Mouse (Mus musculus) forebrain, embryonic 14.5 days (tissue): ENCODE data around the gene Arhgef17. TPM values are rescaled to one million over a fixed set of nuclear protein-coding genes. Genes with fewer than 3 reads are reported as not detected.

Experiments used
- ATAC-seq: fragments of 200-750 bp; cut with Nextera tagmentation; 2 replicates; pipeline ENCODE4 v1.8.0; 2017; ENCODE audit warnings: mild to moderate bottlenecking, moderate library complexity
- DNase-seq: peaks from one replicate; pipeline ENCODE4 v3.0.0-alpha.2; 2015; ENCODE audit warnings: low spot score
- H3K27ac ChIP-seq: fragments of 300-500 bp; sonication (generic); 2 replicates; pipeline ENCODE4 v1.5.1; 2014; ENCODE audit warnings: low read depth, mild to moderate bottlenecking, control low read depth, low read length, moderate library complexity
- H3K27me3 ChIP-seq: fragments of 300-500 bp; sonication (generic); replicated peaks from 2 replicates; pipeline ENCODE4 v1.6.1; 2014; ENCODE audit warnings: low read length, control low read depth, mixed read lengths; ENCODE audit not compliant: control insufficient read depth, insufficient read depth
- H3K36me3 ChIP-seq: fragments of 300-500 bp; sonication (generic); 2 replicates; pipeline ENCODE4 v1.6.1; 2014; ENCODE audit warnings: low read length, control low read depth; ENCODE audit not compliant: control insufficient read depth, insufficient read depth
- H3K4me1 ChIP-seq: fragments of 300-500 bp; sonication (generic); 2 replicates; pipeline ENCODE4 v1.6.1; 2014; ENCODE audit warnings: antibody characterized with exemption, low read length, control low read depth; ENCODE audit not compliant: control insufficient read depth, insufficient read depth
- H3K4me2 ChIP-seq: fragments of 300-500 bp; sonication (generic); 2 replicates; pipeline ENCODE4 v1.6.1; 2014; ENCODE audit warnings: mild to moderate bottlenecking, control low read depth, low read length
- H3K4me3 ChIP-seq: fragments of 300-500 bp; sonication (generic); 2 replicates; pipeline ENCODE4 v1.5.1; 2014; ENCODE audit warnings: low read depth, low read length, control low read depth
- H3K9ac ChIP-seq: fragments of 300-500 bp; sonication (generic); 2 replicates; pipeline ENCODE4 v1.6.1; 2014; ENCODE audit warnings: mild to moderate bottlenecking, low read length, control low read depth, moderate library complexity
- H3K9me3 ChIP-seq: fragments of 300-500 bp; sonication (generic); replicated peaks from 2 replicates; pipeline ENCODE4 v1.6.1; 2016; ENCODE audit warnings: low read length, control low read depth, mixed read lengths; ENCODE audit not compliant: control insufficient read depth
- WGBS: fragments of 180-500 bp; shearing (Covaris S2); extraction: QIAGEN DNeasy Blood & Tissue Kit; methylation state at CpG from one replicate; pipeline ENCODE4 v1.1.7; 2014; 5-methylcytosine and 5-hydroxymethylcytosine counted together
- polyA plus RNA-seq: library from polyadenylated mRNA; unstranded; fragments of >200 nt; fragmentation: Nextera tagmentation; extraction: Ambion mirVana; gene quantifications from 2 replicates; pipeline ENCODE4 v1.2.1, GENCODE M21; 2014

Arhgef17 gene
- polyA plus RNA-seq, 1 experiment from 2014 or later: 8.0 TPM

DNA sequence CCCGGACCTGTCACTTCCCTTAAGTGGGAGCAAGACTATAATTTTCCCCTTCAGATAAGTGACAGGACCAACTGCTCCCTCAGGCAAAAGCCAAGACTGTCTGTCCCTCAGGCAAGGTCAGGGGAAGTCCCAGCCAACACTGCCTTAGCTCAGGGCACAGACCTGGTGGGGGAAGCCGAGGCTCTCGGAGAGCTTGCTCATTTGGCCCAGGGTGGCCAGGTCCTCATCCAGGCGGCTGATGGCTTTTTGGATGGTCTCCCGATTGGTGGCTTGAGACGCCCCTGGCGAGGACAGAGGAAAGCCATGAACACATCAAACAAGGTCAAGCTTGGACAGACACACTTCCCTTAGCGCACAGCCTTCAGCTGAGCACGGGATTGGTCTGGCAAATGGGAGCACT, 50.4 kb downstream of the Arhgef17 start:
- no peaks in the 10 kb centered on the region for H3K9me3 ChIP-seq
- no peak overlapping the region for H3K4me2 ChIP-seq
- H3K27ac ChIP-seq: no peak overlapping the region
- H3K4me3 ChIP-seq: no peak overlapping the region
- H3K36me3 ChIP-seq: peaks cover 80% of the 10 kb centered on the region
- DNase-seq (no peak), ATAC-seq (no peak)
- no peaks in the 10 kb centered on the region for H3K27me3 ChIP-seq
- no peaks in the 10 kb centered on the region for H3K4me1 ChIP-seq
- WGBS: 90% methylated on average over 9 of the region's 9 CpGs
- no peak overlapping the region for H3K9ac ChIP-seq

- no peaks in the 10 kb centered on the region for H3K4me1 ChIP-seq
- H3K4me3 ChIP-seq: no peak overlapping the region
- DNase-seq (peak; percentile 50), ATAC-seq (0 out of 2 replicates have a peak, but pooled peaks have one; percentile 5)
- no peak overlapping the region for H3K27ac ChIP-seq
- H3K4me2 ChIP-seq: no peak overlapping the region
- peaks cover 83% of the 10 kb centered on the region for H3K36me3 ChIP-seq
- WGBS: 12% methylated on average over 20 of the region's 20 CpGs
- H3K27me3 ChIP-seq: no peaks in the 10 kb centered on the region
- H3K9ac ChIP-seq: no peak overlapping the region
- no peaks in the 10 kb centered on the region for H3K9me3 ChIP-seq
Observed at GRCm38 (mm10) chr7:100879595-100879994, 52.3 kb downstream of the Arhgef17 start.

DNA sequence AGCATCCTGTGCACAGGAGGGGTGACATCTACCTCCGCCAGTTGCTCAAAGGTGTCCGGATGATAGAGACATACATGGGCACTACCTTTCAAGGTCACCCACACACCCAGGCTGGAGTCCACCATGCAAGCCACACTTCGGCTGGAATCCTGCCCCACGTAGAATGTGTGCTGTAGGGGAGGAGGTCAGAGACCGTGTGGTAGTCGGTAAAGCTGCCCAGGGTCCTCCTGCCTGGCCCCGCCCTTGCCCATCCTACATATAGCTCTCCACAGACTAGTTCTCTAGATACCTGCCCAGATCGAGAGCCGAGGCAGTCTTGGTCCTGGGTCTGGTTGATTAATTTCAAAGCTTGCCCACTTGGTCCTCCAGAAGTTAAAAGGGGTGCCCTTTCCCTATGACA, 55.1 kb downstream of the Arhgef17 start:
- Histone ChIP-seq H3K27ac (no peak overlapping the region), H3K9ac (no peak overlapping the region), H3K4me1 (no peaks in the 10 kb centered on the region), H3K36me3 (peaks cover 77% of the 10 kb centered on the region), H3K9me3 (no peaks in the 10 kb centered on the region), H3K4me3 (no peak overlapping the region), H3K27me3 (no peaks in the 10 kb centered on the region), H3K4me2 (no peak overlapping the region)
- WGBS: 95% methylated on average over 9 of the region's 9 CpGs
- no peak for DNase-seq
- ATAC-seq: no peak

GRCm38 (mm10) chr7:100876293-100876692, 55.6 kb downstream of the Arhgef17 start:
- Histone ChIP-seq H3K27me3 (no peaks in the 10 kb centered on the region), H3K4me1 (no peaks in the 10 kb centered on the region), H3K4me2 (no peak overlapping the region), H3K9ac (no peak overlapping the region), H3K27ac (no peak overlapping the region), H3K36me3 (peaks cover 72% of the 10 kb centered on the region), H3K4me3 (no peak overlapping the region), H3K9me3 (no peaks in the 10 kb centered on the region)
- DNase-seq (no peak), ATAC-seq (no peak)
- 89% methylated on average over 13 of the region's 13 CpGs for WGBS

GRCm38 (mm10) chr7:100875822-100876221, 56.1 kb downstream of the Arhgef17 start:
- no peak overlapping the region for H3K4me2 ChIP-seq
- WGBS: 87% methylated on average over 1 of the region's 1 CpGs
- DNase-seq: no peak
- H3K27me3 ChIP-seq: no peaks in the 10 kb centered on the region
- peaks cover 67% of the 10 kb centered on the region for H3K36me3 ChIP-seq
- no peaks in the 10 kb centered on the region for H3K9me3 ChIP-seq
- H3K27ac ChIP-seq: no peak overlapping the region
- no peak overlapping the region for H3K4me3 ChIP-seq
- H3K4me1 ChIP-seq: no peaks in the 10 kb centered on the region
- H3K9ac ChIP-seq: no peak overlapping the region
- ATAC-seq: no peak

DNA sequence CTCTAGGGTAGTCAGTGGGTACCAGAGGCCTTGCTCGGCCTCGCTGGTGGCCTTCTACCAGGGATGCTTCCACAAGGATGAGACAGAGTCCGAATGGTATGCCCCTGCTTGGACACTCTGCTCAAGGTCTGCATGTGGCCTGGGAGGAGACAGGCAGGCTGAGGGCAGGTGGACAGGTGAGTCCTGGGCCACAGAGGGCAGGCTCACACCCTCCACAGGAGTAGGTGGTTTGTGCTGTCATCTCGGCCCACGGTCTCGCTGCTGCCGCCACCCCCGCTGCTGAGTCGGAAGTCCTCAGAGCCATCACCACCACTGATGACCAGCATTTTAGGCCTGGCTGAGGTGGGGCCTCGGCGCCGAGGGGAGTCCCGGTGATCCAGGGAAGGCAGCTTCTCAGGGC, 58.7 kb downstream of the Arhgef17 start:
- no peak for ATAC-seq
- Histone ChIP-seq H3K27ac (no peak overlapping the region), H3K36me3 (peaks cover 52% of the 10 kb centered on the region), H3K4me3 (no peak overlapping the region), H3K27me3 (no peaks in the 10 kb centered on the region), H3K9ac (no peak overlapping the region), H3K4me1 (no peaks in the 10 kb centered on the region), H3K9me3 (no peaks in the 10 kb centered on the region), H3K4me2 (no peak overlapping the region)
- 97% methylated on average over 13 of the region's 13 CpGs for WGBS
- DNase-seq: no peak

- H3K27ac ChIP-seq: no peak overlapping the region
- ATAC-seq: no peak
- no peaks in the 10 kb centered on the region for H3K9me3 ChIP-seq
- no peaks in the 10 kb centered on the region for H3K27me3 ChIP-seq
- H3K4me2 ChIP-seq: no peak overlapping the region
- no peak for DNase-seq
- H3K9ac ChIP-seq: no peak overlapping the region
- 85% methylated on average over 5 of the region's 5 CpGs for WGBS
- peaks cover 39% of the 10 kb centered on the region for H3K36me3 ChIP-seq
- H3K4me1 ChIP-seq: no peaks in the 10 kb centered on the region
- H3K4me3 ChIP-seq: no peak overlapping the region
Observed at GRCm38 (mm10) chr7:100871892-100872291, 60.0 kb downstream of the Arhgef17 start.

DNA sequence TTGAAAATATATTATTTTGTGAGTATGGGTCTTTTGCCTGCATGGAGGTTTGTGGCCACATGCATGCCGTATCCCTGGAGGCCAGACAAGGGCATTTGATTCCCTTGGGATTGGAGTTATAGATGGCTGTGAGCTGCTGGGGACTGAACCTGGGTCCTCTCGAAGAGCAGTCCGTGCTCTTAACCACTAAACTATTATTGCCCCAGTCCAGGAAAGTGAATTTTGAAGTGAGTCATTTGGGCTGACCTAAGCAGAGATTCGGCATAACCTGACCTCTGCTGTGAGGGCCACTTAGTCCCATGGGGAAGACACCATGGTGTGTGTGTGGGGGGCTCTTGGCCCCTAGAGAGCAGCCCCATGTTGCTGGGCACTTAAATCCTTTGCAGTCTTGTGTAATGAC, 60.6 kb downstream of the Arhgef17 start:
- Histone ChIP-seq H3K36me3 (peaks cover 34% of the 10 kb centered on the region), H3K4me1 (no peaks in the 10 kb centered on the region), H3K4me2 (no peak overlapping the region), H3K9ac (no peak overlapping the region), H3K27me3 (no peaks in the 10 kb centered on the region), H3K27ac (no peak overlapping the region), H3K4me3 (no peak overlapping the region), H3K9me3 (no peaks in the 10 kb centered on the region)
- WGBS: 95% methylated on average over 4 of the region's 4 CpGs
- ATAC-seq (no peak), DNase-seq (no peak)

- no peak for ATAC-seq
- Histone ChIP-seq H3K27me3 (no peaks in the 10 kb centered on the region), H3K4me2 (no peak overlapping the region), H3K4me3 (no peak overlapping the region), H3K27ac (no peak overlapping the region), H3K9me3 (no peaks in the 10 kb centered on the region), H3K4me1 (no peaks in the 10 kb centered on the region), H3K9ac (no peak overlapping the region), H3K36me3 (peaks cover 24% of the 10 kb centered on the region)
- no peak for DNase-seq
- WGBS: 89% methylated on average over 8 of the region's 8 CpGs
Observed at GRCm38 (mm10) chr7:100869877-100870629, 61.9 kb downstream of the Arhgef17 start.
